Mouse (Mus musculus): Measurements from ENCODE around the gene Arhgap22.

DNA sequence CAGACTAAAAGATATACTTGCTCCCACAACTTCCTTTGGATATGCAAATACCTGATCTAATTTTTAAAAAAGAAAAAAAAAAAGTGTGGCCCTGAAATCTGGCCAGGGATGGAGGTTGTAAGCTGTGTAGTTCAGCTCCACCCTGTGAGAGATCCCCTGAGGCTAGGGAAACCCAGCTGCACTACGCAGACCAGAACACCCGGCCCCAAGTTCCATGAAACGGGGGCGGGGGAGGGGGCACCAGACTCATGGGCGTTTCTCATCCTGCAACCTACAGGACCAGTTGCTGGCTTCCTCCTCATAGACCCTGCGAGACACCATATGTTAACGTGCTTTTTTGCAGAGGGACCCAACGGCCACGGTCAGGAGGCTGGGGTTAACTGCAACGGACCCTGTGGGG, 24.6 kb upstream of the Arhgap22 start:
- no peak for TF ChIP-seq CTCF (IDR thresholded peaks at IDR 0.05; ENCODE audit: insufficient read depth, low read length)
- no peak for TF ChIP-seq POLR2A (IDR thresholded peaks at IDR 0.05; ENCODE audit: borderline replicate concordance, extremely low read depth, low read depth, low read length)

Measured in lung, adult 2 months (tissue).